In genomic region chr17:27435225-27435624, GRCm38 (mm10) we compare ENCODE assay signal across 14 mouse cellular contexts.
DNase-seq lines count a peak whose midpoint lies in the region; ATAC-seq and TF ChIP-seq lines count a peak whose summit lies in the region.
"Had no signal": no experiment of that assay in that cellular context is flagged by ENCODE, and none has a peak within 500 bp of the region (broad histone marks: within the 10 kb centered on the region; RNA-seq: fewer than 3 reads in every experiment).

No protein-coding gene starts in this region.

- H3K36me3 ChIP-seq in kidney, embryonic 14.5 days (ENCODE audit: control insufficient read depth, insufficient read depth, low read length) = no peaks in the 10 kb centered on the region
- H3K36me3 ChIP-seq: limb, embryonic 15.5 days had no signal

- H3K4me3 ChIP-seq in kidney, embryonic 14.5 days (ENCODE audit: low read length) = no peak overlapping the region
- no peak overlapping the region for H3K4me3 ChIP-seq in gastrocnemius, adult 2 months
- H3K4me3 ChIP-seq: limb, embryonic 15.5 days had no signal

- no peak for DNase-seq in kidney, adult 8-10 months
- DNase-seq in brain, adult 2 months (ENCODE audit: low read depth, low spot score) = peak; percentile 76
- DNase-seq in cerebellum, adult 18-20 months = peak; percentile 72 to 73
- peak; percentile 70 to 73 for DNase-seq in cerebellum, postnatal 36 days
- DNase-seq in frontal cortex, postnatal 10 days (ENCODE audit: low spot score in 2 of 2) = no peak
- no peak for DNase-seq in gastrocnemius, adult 2 months
- DNase-seq: gastrocnemius, postnatal 10 days; heart, postnatal 14 days; right cerebral cortex, postnatal 4 days; thymus, postnatal 14 days had no signal

- TF ChIP-seq CTCF in gastrocnemius, adult 2 months (IDR thresholded peaks at IDR 0.05) = no peak

- peak overlapping the region; percentile 4; the same call in 1 of the 2 replicates for H3K4me2 ChIP-seq in kidney, embryonic 14.5 days (replicated peaks; ENCODE audit: low read depth, low read length)
- H3K4me2 ChIP-seq: heart, embryonic 11.5 days; limb, embryonic 15.5 days; midbrain, embryonic 11.5 days had no signal

- no peak overlapping the region for H3K27ac ChIP-seq in kidney, embryonic 14.5 days (ENCODE audit: low read depth, low read length)
- no peak overlapping the region for H3K27ac ChIP-seq in gastrocnemius, adult 2 months
- H3K27ac ChIP-seq: limb, embryonic 15.5 days had no signal

- no peak for ATAC-seq in kidney, embryonic 14.5 days (ENCODE audit: low FRiP score, low TSS enrichment)

- no peak overlapping the region for H3K9ac ChIP-seq in kidney, embryonic 14.5 days (ENCODE audit: low read depth, low read length)
- H3K9ac ChIP-seq: limb, embryonic 15.5 days had no signal

- H3K4me1 ChIP-seq in kidney, embryonic 14.5 days (ENCODE audit: control insufficient read depth, insufficient read depth, low read length) = peaks cover 15% of the 10 kb centered on the region

- H3K27me3 ChIP-seq in kidney, embryonic 14.5 days (ENCODE audit: control insufficient read depth, insufficient read depth, low read length) = 0 out of 2 replicates have a peak, but pooled peaks cover 3% of the 10 kb centered on the region

- 90% methylated on average over 15 of the region's 15 CpGs for WGBS in kidney, embryonic 14.5 days

- intact Hi-C loops in gastrocnemius, adult 2 months (cut with DNase I) = no loop called here

- H3K9me3 ChIP-seq in kidney, embryonic 14.5 days (ENCODE audit: control insufficient read depth, low read length) = no peaks in the 10 kb centered on the region
- H3K9me3 ChIP-seq: limb, embryonic 15.5 days had no signal

Comparison
In these comparisons a context has a peak if more than half of its experiments do, and no peak if none do; other contexts are left out.
1. DNase-seq: peak in brain, adult 2 months (single experiment), cerebellum, adult 18-20 months (2 of 2) and cerebellum, postnatal 36 days (2 of 2); none in kidney, adult 8-10 months (0 of 2), frontal cortex, postnatal 10 days (0 of 2) and gastrocnemius, adult 2 months (single experiment).